In genomic region chr13:46970286-46970945, GRCm38 (mm10) we compare ENCODE assay signal across 21 mouse cellular contexts. TPM values are rescaled to one million over a fixed set of nuclear protein-coding genes. Genes with fewer than 3 reads are reported as not detected.
DNase-seq lines count a peak whose midpoint lies in the region; ATAC-seq lines count a peak whose summit lies in the region.
"Had no signal": no experiment of that assay in that cellular context is flagged by ENCODE, and none has a peak within 500 bp of the region (broad histone marks: within the 10 kb centered on the region; RNA-seq: fewer than 3 reads in every experiment).

No protein-coding gene starts in this region.

- intact Hi-C loops in heart, postnatal 10 days (cut with DNase I): no loop called here

- H3K4me1 ChIP-seq in intestine, embryonic 15.5 days (replicated peaks): no peaks in the 10 kb centered on the region
- H3K4me1 ChIP-seq: liver, embryonic 15.5 days had no signal

- no peaks in the 10 kb centered on the region for H3K9me3 ChIP-seq in intestine, embryonic 15.5 days
- H3K9me3 ChIP-seq: embryonic facial prominence, embryonic 13.5 days; heart, embryonic 13.5 days; hindbrain, embryonic 13.5 days; liver, embryonic 15.5 days had no signal

- 53% methylated on average over 10 of the region's 10 CpGs for WGBS in intestine, embryonic 15.5 days

- peak; percentile 82; the same call in 1 of the 2 replicates for ATAC-seq in intestine, embryonic 15.5 days
- ATAC-seq in erythroblast, adult 5-6 weeks (replicated peaks; ENCODE audit: low FRiP score, poor library complexity, severe bottlenecking): no peak
- ATAC-seq: CD4-positive, CD25-positive, alpha-beta regulatory T cell, adult 4 months; forebrain, embryonic 14.5 days had no signal

- peak; percentile 18 to 45 for DNase-seq in heart, adult 9 months (ENCODE audit: low spot score in 2 of 2)
- no peak for DNase-seq in heart, postnatal 10 days
- DNase-seq in lung, adult 18-20 months: peak; percentile 39 to 59
- DNase-seq in lung, postnatal 36 days: peak; percentile 75
- no peak for DNase-seq in yolk sac, embryonic 10.5 days (ENCODE audit: low spot score)
- DNase-seq: adrenal gland, postnatal 14 days; cerebellum, adult 2 months; cerebellum, postnatal 36 days; embryo, embryonic 11 days; layer of hippocampus, adult 9-11 months; liver; right cerebral cortex, postnatal 4 days had no signal

- no peak overlapping the region for H3K4me2 ChIP-seq in intestine, embryonic 15.5 days (replicated peaks)
- H3K4me2 ChIP-seq: embryonic facial prominence, embryonic 13.5 days; heart, embryonic 13.5 days; hindbrain, embryonic 13.5 days; liver, embryonic 15.5 days had no signal

- H3K4me3 ChIP-seq in intestine, embryonic 15.5 days (replicated peaks): no peak overlapping the region
- H3K4me3 ChIP-seq: embryonic facial prominence, embryonic 13.5 days; heart, embryonic 13.5 days; hindbrain, embryonic 13.5 days; liver, embryonic 15.5 days had no signal

- H3K9ac ChIP-seq in intestine, embryonic 15.5 days: no peak overlapping the region
- H3K9ac ChIP-seq: embryonic facial prominence, embryonic 13.5 days; heart, embryonic 13.5 days; hindbrain, embryonic 13.5 days; liver, embryonic 15.5 days had no signal

- H3K36me3 ChIP-seq in intestine, embryonic 15.5 days: no peaks in the 10 kb centered on the region
- H3K36me3 ChIP-seq: embryonic facial prominence, embryonic 13.5 days; heart, embryonic 13.5 days; hindbrain, embryonic 13.5 days; liver, embryonic 15.5 days had no signal

- H3K27ac ChIP-seq in intestine, embryonic 15.5 days: no peak overlapping the region
- H3K27ac ChIP-seq: embryonic facial prominence, embryonic 13.5 days; heart, embryonic 13.5 days; hindbrain, embryonic 13.5 days; liver, embryonic 15.5 days; macrophage had no signal

- H3K27me3 ChIP-seq in intestine, embryonic 15.5 days (replicated peaks): no peaks in the 10 kb centered on the region
- H3K27me3 ChIP-seq: embryonic facial prominence, embryonic 13.5 days; heart, embryonic 13.5 days; hindbrain, embryonic 13.5 days; liver, embryonic 15.5 days had no signal

RNA-seq across cellular contexts. Expression of gene Kif13a, which starts 40.7 kb away (rescaled TPM):
- total RNA-seq in heart, postnatal 10 days (2021): 100 to 1,000 TPM in 1 of 2 experiments, 10 to 100 TPM in 1; 98.7 to 101 TPM
- polyA plus RNA-seq in intestine, embryonic 15.5 days (2015; fragmentation: Nextera tagmentation; extraction: Ambion mirVana): 17.0 and 17.6 TPM in 2 replicates
- total RNA-seq in erythroblast, adult 5-6 weeks (2015; ENCODE audit: low replicate concordance): 7.1 TPM in 2 replicates
- 6.6 and 12.8 TPM in 2 replicates for total RNA-seq in erythroblast, adult 5-6 weeks (2017; ENCODE audit: low replicate concordance)

RNA-seq across cellular contexts. Expression of gene Nhlrc1, which starts 44.2 kb away (rescaled TPM):
- 1 to 10 TPM; 5.0 to 5.6 TPM for total RNA-seq in heart, postnatal 10 days (2021)
- 3.5 and 3.9 TPM in 2 replicates for polyA plus RNA-seq in intestine, embryonic 15.5 days (2015; fragmentation: Nextera tagmentation; extraction: Ambion mirVana)
- total RNA-seq in erythroblast, adult 5-6 weeks (2015; ENCODE audit: low replicate concordance): 0.42 and 1.5 TPM in 2 replicates
- 0.43 TPM in 1 of 2 replicates, not detected in the other for total RNA-seq in erythroblast, adult 5-6 weeks (2017; ENCODE audit: low replicate concordance)

Comparison
In these comparisons a context has a peak if more than half of its experiments do, and no peak if none do; other contexts are left out.
1. DNase-seq: peak in heart, adult 9 months (2 of 2), lung, adult 18-20 months (2 of 2) and lung, postnatal 36 days (single experiment); none in heart, postnatal 10 days (0 of 2) and yolk sac, embryonic 10.5 days (single experiment).
2. RNA of gene Kif13a, which starts 40.7 kb away (total RNA-seq): 98.7 to 101 TPM in heart, postnatal 10 days; 6.6 to 12.8 TPM in erythroblast, adult 5-6 weeks; every median in the first group is over 4 times any median in the second.